Mouse (Mus musculus) liver, embryonic 14.5 days (tissue): ENCODE results near the gene Apon.

ENCODE experiments used
- CTCF ChIP-seq: IDR thresholded peaks from 2 replicates; pipeline ENCODE4 v1.5.1; 2016; ENCODE audit warnings: antibody characterized with exemption, low read depth, control low read depth
- EP300 ChIP-seq: IDR thresholded peaks from 2 replicates; pipeline ENCODE4 v1.6.1; 2016; ENCODE audit warnings: antibody characterized with exemption, low read depth

DNA sequence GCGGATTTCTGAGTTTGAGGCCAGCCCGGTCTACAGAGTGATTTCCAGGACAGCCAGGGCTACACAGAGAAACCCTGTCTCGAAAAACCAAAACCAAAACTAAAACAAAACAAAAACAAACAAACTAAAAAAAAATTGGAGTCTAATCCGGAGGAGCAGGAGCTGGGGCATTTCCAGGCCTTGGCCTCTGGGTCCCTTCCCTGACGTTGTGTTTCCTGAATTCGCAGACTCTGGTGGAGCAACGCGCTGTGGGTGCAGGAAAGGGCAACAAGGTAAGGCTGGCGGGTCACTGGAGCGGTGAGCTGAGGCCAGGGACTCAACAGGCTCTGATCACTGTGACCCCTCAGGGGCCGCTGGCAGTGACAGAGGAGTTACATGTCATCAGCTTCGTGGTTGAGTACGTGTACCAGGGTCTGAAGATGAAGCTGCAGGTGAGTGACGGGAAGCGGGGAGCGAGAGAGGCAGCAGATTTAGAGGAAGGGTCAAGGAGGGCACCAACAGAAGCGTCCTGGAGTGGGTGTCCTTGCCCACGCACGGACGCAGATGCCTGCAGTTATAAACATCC, 29.1 kb downstream of the Apon start:
- TF ChIP-seq CTCF (no peak), EP300 (no peak)
